Comparison of ENCODE assay signal across 24 mouse cellular contexts in genomic region chr7:55957916-55958315, GRCm38 (mm10). TPM values are rescaled to one million over a fixed set of nuclear protein-coding genes. Genes with fewer than 3 reads are reported as not detected.
DNase-seq lines count a peak whose midpoint lies in the region; ATAC-seq and TF ChIP-seq lines count a peak whose summit lies in the region.
"Had no signal": no experiment of that assay in that cellular context is flagged by ENCODE, and none has a peak within 500 bp of the region (broad histone marks: within the 10 kb centered on the region; RNA-seq: fewer than 3 reads in every experiment).

No protein-coding gene starts in this region.

- H3K4me2 ChIP-seq in intestine, postnatal 0 days (replicated peaks; ENCODE audit: low read depth) = 0 out of 2 replicates have a peak overlapping the region, but pooled peaks have one; percentile 4
- H3K4me2 ChIP-seq in intestine, embryonic 15.5 days (replicated peaks) = no peak overlapping the region
- H3K4me2 ChIP-seq: embryonic facial prominence, embryonic 13.5 days; forebrain, embryonic 12.5 days; forebrain, embryonic 15.5 days; heart, embryonic 11.5 days; hindbrain, embryonic 12.5 days; hindbrain, embryonic 15.5 days had no signal

- H3K36me3 ChIP-seq in intestine, postnatal 0 days (ENCODE audit: control insufficient read depth, insufficient read depth) = no peaks in the 10 kb centered on the region
- H3K36me3 ChIP-seq in intestine, embryonic 15.5 days = peaks cover 6% of the 10 kb centered on the region; the same call in 1 of the 2 replicates

- H3K27me3 ChIP-seq in intestine, postnatal 0 days (replicated peaks; ENCODE audit: control insufficient read depth, insufficient read depth, low read length) = no peaks in the 10 kb centered on the region
- no peaks in the 10 kb centered on the region for H3K27me3 ChIP-seq in intestine, embryonic 15.5 days (replicated peaks)
- H3K27me3 ChIP-seq: embryonic facial prominence, embryonic 13.5 days; forebrain, embryonic 12.5 days; forebrain, embryonic 15.5 days; hindbrain, embryonic 12.5 days; hindbrain, embryonic 15.5 days had no signal

- H3K9ac ChIP-seq in intestine, postnatal 0 days (ENCODE audit: low read depth, low read length) = no peak overlapping the region
- H3K9ac ChIP-seq in intestine, embryonic 15.5 days = no peak overlapping the region
- H3K9ac ChIP-seq: embryonic facial prominence, embryonic 13.5 days; forebrain, embryonic 12.5 days; forebrain, embryonic 15.5 days; hindbrain, embryonic 12.5 days; hindbrain, embryonic 15.5 days had no signal

- H3K27ac ChIP-seq in intestine, postnatal 0 days (ENCODE audit: low read depth, low read length) = no peak overlapping the region; the same call in 1 of the 2 replicates
- no peak overlapping the region for H3K27ac ChIP-seq in intestine, embryonic 15.5 days
- H3K27ac ChIP-seq: embryonic facial prominence, embryonic 10.5 days; embryonic facial prominence, embryonic 13.5 days; forebrain, embryonic 12.5 days; forebrain, embryonic 15.5 days; heart, adult 2 months; hindbrain, embryonic 12.5 days; hindbrain, embryonic 15.5 days had no signal

- no peak for TF ChIP-seq CTCF in intestine, postnatal 0 days (IDR thresholded peaks at IDR 0.05; ENCODE audit: low read depth)

- no peak overlapping the region for H3K4me3 ChIP-seq in intestine, postnatal 0 days (ENCODE audit: low read depth, low read length)
- no peak overlapping the region for H3K4me3 ChIP-seq in intestine, embryonic 15.5 days (replicated peaks)
- H3K4me3 ChIP-seq: embryonic facial prominence, embryonic 10.5 days; embryonic facial prominence, embryonic 13.5 days; erythroblast, embryonic 14.5 days; forebrain, embryonic 12.5 days; forebrain, embryonic 15.5 days; heart, adult 2 months; hindbrain, embryonic 12.5 days; hindbrain, embryonic 15.5 days had no signal

- WGBS in intestine, postnatal 0 days = 86% methylated on average over 4 of the region's 4 CpGs
- 91% methylated on average over 4 of the region's 4 CpGs for WGBS in intestine, embryonic 15.5 days

- no peaks in the 10 kb centered on the region for H3K9me3 ChIP-seq in intestine, postnatal 0 days (ENCODE audit: control insufficient read depth)
- H3K9me3 ChIP-seq in intestine, embryonic 15.5 days = no peaks in the 10 kb centered on the region
- H3K9me3 ChIP-seq: forebrain, embryonic 15.5 days; hindbrain, embryonic 12.5 days had no signal

- no peaks in the 10 kb centered on the region for H3K4me1 ChIP-seq in intestine, postnatal 0 days (replicated peaks; ENCODE audit: control insufficient read depth, insufficient read depth, low read length)
- H3K4me1 ChIP-seq in intestine, embryonic 15.5 days (replicated peaks) = no peaks in the 10 kb centered on the region

- DNase-seq in adrenal gland, adult 2 months = peak; percentile 33
- DNase-seq in adrenal gland, adult 8-10 months = no peak
- DNase-seq in adrenal gland, postnatal 36 days = peak; percentile 22 to 27
- DNase-seq in right cerebral cortex, postnatal 14 days = no peak
- DNase-seq: B cell, adult 2 months; cerebellum, adult 11-12 months; cerebellum, adult 8-10 months; cerebellum, postnatal 10 days; cerebellum, postnatal 36 days; embryo, embryonic 11 days; gastrocnemius, postnatal 25 days; heart, adult 2 months; kidney, adult 18-20 months; kidney, adult 9 months had no signal

- ATAC-seq in intestine, postnatal 0 days = no peak
- ATAC-seq in intestine, embryonic 15.5 days = no peak
- ATAC-seq: forebrain, embryonic 15.5 days had no signal

RNA-seq across cellular contexts. Expression of gene Nipa2, which starts 4.4 kb away (rescaled TPM):
- total RNA-seq in adrenal gland, adult 2 months (2021) = 10 to 100 TPM; 29.6 to 41.9 TPM
- 37.4 and 42.5 TPM in 2 replicates for polyA plus RNA-seq in adrenal gland, adult 2 months (2012; rRNA removed)
- total RNA-seq in adrenal gland, adult 8-10 months (2022) = 10 to 100 TPM; 49.1 to 66.3 (median 54.7) TPM
- polyA plus RNA-seq in intestine, postnatal 0 days (2015; fragmentation: Nextera tagmentation; extraction: Ambion mirVana) = 124 and 142 TPM in 2 replicates
- polyA plus RNA-seq in intestine, embryonic 15.5 days (2015; fragmentation: Nextera tagmentation; extraction: Ambion mirVana) = 56.6 and 63.9 TPM in 2 replicates
- total RNA-seq in adrenal gland, postnatal 36 days (2021) = 10 to 100 TPM; 51.6 to 57.7 TPM

Comparison
In these comparisons a context has a peak if more than half of its experiments do, and no peak if none do; other contexts are left out.
1. DNase-seq: peak in adrenal gland, adult 2 months (single experiment) and adrenal gland, postnatal 36 days (2 of 2); none in adrenal gland, adult 8-10 months (single experiment) and right cerebral cortex, postnatal 14 days (single experiment).